Mouse (Mus musculus): ENCODE measurements around the gene C6. TPM values are rescaled to one million over a fixed set of nuclear protein-coding genes. Genes with fewer than 3 reads are reported as not detected.

Gene C6
- polyA plus RNA-seq, 1 experiment from 2014 or later, result not detected

- Histone ChIP-seq H3K4me2 (replicated peaks) (no peak overlapping the region), H3K27me3 (ENCODE audit: control insufficient read depth, insufficient read depth, low read length) (no peaks in the 10 kb centered on the region), H3K36me3 (replicated peaks; ENCODE audit: control insufficient read depth, insufficient read depth) (no peaks in the 10 kb centered on the region), H3K4me3 (replicated peaks; ENCODE audit: low read length) (no peak overlapping the region), H3K27ac (no peak overlapping the region), H3K9ac (no peak overlapping the region), H3K9me3 (ENCODE audit: control insufficient read depth, low read length) (no peaks in the 10 kb centered on the region), H3K4me1 (replicated peaks; ENCODE audit: control insufficient read depth, insufficient read depth, low read length) (no peaks in the 10 kb centered on the region)
- ATAC-seq (ENCODE audit: low FRiP score) (no peak), DNase-seq (ENCODE audit: low spot score) (no peak)
- WGBS, result 85% methylated on average over 2 of the region's 2 CpGs
Observed at GRCm38 (mm10) chr15:4815711-4816110, 88.7 kb downstream of the C6 start.

- H3K4me1 ChIP-seq (replicated peaks; ENCODE audit: control insufficient read depth, insufficient read depth, low read length), result no peaks in the 10 kb centered on the region
- 86% methylated on average over 10 of the region's 10 CpGs for WGBS
- H3K27ac ChIP-seq, result no peak overlapping the region
- DNase-seq (ENCODE audit: low spot score), result no peak
- no peaks in the 10 kb centered on the region for H3K36me3 ChIP-seq (replicated peaks; ENCODE audit: control insufficient read depth, insufficient read depth)
- ATAC-seq (ENCODE audit: low FRiP score), result no peak
- no peak overlapping the region for H3K4me3 ChIP-seq (replicated peaks; ENCODE audit: low read length)
- H3K4me2 ChIP-seq (replicated peaks), result no peak overlapping the region
- no peaks in the 10 kb centered on the region for H3K27me3 ChIP-seq (ENCODE audit: control insufficient read depth, insufficient read depth, low read length)
- no peak overlapping the region for H3K9ac ChIP-seq
- no peaks in the 10 kb centered on the region for H3K9me3 ChIP-seq (ENCODE audit: control insufficient read depth, low read length)
Observed at GRCm38 (mm10) chr15:4816752-4817493, 89.9 kb downstream of the C6 start.

- no peak overlapping the region for H3K9ac ChIP-seq
Observed at GRCm38 (mm10) chr15:4818437-4818836, 91.5 kb downstream of the C6 start.

GRCm38 (mm10) chr15:4821161-4821560 is 94.2 kb downstream of the C6 start:
- no peak overlapping the region for H3K27ac ChIP-seq
- H3K4me2 ChIP-seq (replicated peaks), result no peak overlapping the region
- no peak overlapping the region for H3K9ac ChIP-seq
- ATAC-seq (ENCODE audit: low FRiP score) (no peak), DNase-seq (ENCODE audit: low spot score) (no peak)
- H3K9me3 ChIP-seq (ENCODE audit: control insufficient read depth, low read length), result no peaks in the 10 kb centered on the region
- 76% methylated on average over 1 of the region's 1 CpGs for WGBS
- no peaks in the 10 kb centered on the region for H3K27me3 ChIP-seq (ENCODE audit: control insufficient read depth, insufficient read depth, low read length)
- no peaks in the 10 kb centered on the region for H3K4me1 ChIP-seq (replicated peaks; ENCODE audit: control insufficient read depth, insufficient read depth, low read length)
- H3K4me3 ChIP-seq (replicated peaks; ENCODE audit: low read length), result no peak overlapping the region
- H3K36me3 ChIP-seq (replicated peaks; ENCODE audit: control insufficient read depth, insufficient read depth), result no peaks in the 10 kb centered on the region

More at GRCm38 (mm10) chr15:4818437-4818836, 91.5 kb downstream of the C6 start:
- H3K4me2 ChIP-seq (replicated peaks), result no peak overlapping the region
- ATAC-seq (ENCODE audit: low FRiP score), result peak; percentile 75; the same call in 1 of the 2 replicates
- WGBS, result 69% methylated on average over 3 of the region's 3 CpGs
- DNase-seq (ENCODE audit: low spot score), result no peak
- H3K4me3 ChIP-seq (replicated peaks; ENCODE audit: low read length), result no peak overlapping the region
- no peaks in the 10 kb centered on the region for H3K9me3 ChIP-seq (ENCODE audit: control insufficient read depth, low read length)
- no peak overlapping the region for H3K27ac ChIP-seq
- H3K27me3 ChIP-seq (ENCODE audit: control insufficient read depth, insufficient read depth, low read length), result no peaks in the 10 kb centered on the region
- no peaks in the 10 kb centered on the region for H3K36me3 ChIP-seq (replicated peaks; ENCODE audit: control insufficient read depth, insufficient read depth)
- no peaks in the 10 kb centered on the region for H3K4me1 ChIP-seq (replicated peaks; ENCODE audit: control insufficient read depth, insufficient read depth, low read length)

GRCm38 (mm10) chr15:4821824-4822223 is 94.8 kb downstream of the C6 start:
- no peak overlapping the region for H3K9ac ChIP-seq
- DNase-seq (ENCODE audit: low spot score), result no peak
- ATAC-seq (ENCODE audit: low FRiP score), result no peak
- no peak overlapping the region for H3K4me2 ChIP-seq (replicated peaks)
- no peaks in the 10 kb centered on the region for H3K36me3 ChIP-seq (replicated peaks; ENCODE audit: control insufficient read depth, insufficient read depth)
- no peaks in the 10 kb centered on the region for H3K4me1 ChIP-seq (replicated peaks; ENCODE audit: control insufficient read depth, insufficient read depth, low read length)
- H3K27ac ChIP-seq, result no peak overlapping the region
- no peaks in the 10 kb centered on the region for H3K27me3 ChIP-seq (ENCODE audit: control insufficient read depth, insufficient read depth, low read length)
- 92% methylated on average over 8 of the region's 8 CpGs for WGBS
- H3K9me3 ChIP-seq (ENCODE audit: control insufficient read depth, low read length), result no peaks in the 10 kb centered on the region
- H3K4me3 ChIP-seq (replicated peaks; ENCODE audit: low read length), result no peak overlapping the region

GRCm38 (mm10) chr15:4827736-4828135 is 100.8 kb downstream of the C6 start:
- no peaks in the 10 kb centered on the region for H3K9me3 ChIP-seq (ENCODE audit: control insufficient read depth, low read length)
- ATAC-seq (ENCODE audit: low FRiP score), result no peak
- H3K4me2 ChIP-seq (replicated peaks), result no peak overlapping the region
- no peak overlapping the region for H3K27ac ChIP-seq
- H3K4me1 ChIP-seq (replicated peaks; ENCODE audit: control insufficient read depth, insufficient read depth, low read length), result no peaks in the 10 kb centered on the region
- no peak overlapping the region for H3K9ac ChIP-seq
- H3K4me3 ChIP-seq (replicated peaks; ENCODE audit: low read length), result no peak overlapping the region
- no peaks in the 10 kb centered on the region for H3K36me3 ChIP-seq (replicated peaks; ENCODE audit: control insufficient read depth, insufficient read depth)
- DNase-seq (ENCODE audit: low spot score), result no peak
- H3K27me3 ChIP-seq (ENCODE audit: control insufficient read depth, insufficient read depth, low read length), result no peaks in the 10 kb centered on the region

GRCm38 (mm10) chr15:4836354-4836753 is 109.4 kb downstream of the C6 start:
- H3K9ac ChIP-seq, result no peak overlapping the region
- H3K27ac ChIP-seq, result no peak overlapping the region
- H3K27me3 ChIP-seq (ENCODE audit: control insufficient read depth, insufficient read depth, low read length), result no peaks in the 10 kb centered on the region
- H3K4me1 ChIP-seq (replicated peaks; ENCODE audit: control insufficient read depth, insufficient read depth, low read length), result no peaks in the 10 kb centered on the region
- ATAC-seq (ENCODE audit: low FRiP score) (no peak), DNase-seq (ENCODE audit: low spot score) (no peak)
- no peaks in the 10 kb centered on the region for H3K9me3 ChIP-seq (ENCODE audit: control insufficient read depth, low read length)
- H3K4me2 ChIP-seq (replicated peaks), result no peak overlapping the region
- 79% methylated on average over 3 of the region's 3 CpGs for WGBS
- no peaks in the 10 kb centered on the region for H3K36me3 ChIP-seq (replicated peaks; ENCODE audit: control insufficient read depth, insufficient read depth)
- no peak overlapping the region for H3K4me3 ChIP-seq (replicated peaks; ENCODE audit: low read length)

GRCm38 (mm10) chr15:4850015-4850414 is 123.0 kb downstream of the C6 start:
- no peak overlapping the region for H3K4me3 ChIP-seq (replicated peaks; ENCODE audit: low read length)
- 86% methylated on average over 1 of the region's 1 CpGs for WGBS
- H3K36me3 ChIP-seq (replicated peaks; ENCODE audit: control insufficient read depth, insufficient read depth), result no peaks in the 10 kb centered on the region
- no peak for ATAC-seq (ENCODE audit: low FRiP score)
- no peak overlapping the region for H3K9ac ChIP-seq
- no peak for DNase-seq (ENCODE audit: low spot score)
- no peak overlapping the region for H3K27ac ChIP-seq
- H3K27me3 ChIP-seq (ENCODE audit: control insufficient read depth, insufficient read depth, low read length), result no peaks in the 10 kb centered on the region
- H3K9me3 ChIP-seq (ENCODE audit: control insufficient read depth, low read length), result no peaks in the 10 kb centered on the region
- H3K4me2 ChIP-seq (replicated peaks), result no peak overlapping the region
- H3K4me1 ChIP-seq (replicated peaks; ENCODE audit: control insufficient read depth, insufficient read depth, low read length), result no peaks in the 10 kb centered on the region

Measured in hindbrain, embryonic 14.5 days (tissue).